Comparison of ENCODE assay signal across 9 mouse cellular contexts in genomic region chr7:102636665-102637064, GRCm38 (mm10). TPM values are rescaled to one million over a fixed set of nuclear protein-coding genes. Genes with fewer than 3 reads are reported as not detected.
A peak's percentile ranks its signal among the peaks of the same experiment; 100 is the strongest.
DNase-seq lines count a peak whose midpoint lies in the region; ATAC-seq and TF ChIP-seq lines count a peak whose summit lies in the region.
"Had no signal": no experiment of that assay in that cellular context is flagged by ENCODE, and none has a peak within 500 bp of the region (broad histone marks: within the 10 kb centered on the region; RNA-seq: fewer than 3 reads in every experiment).

No protein-coding gene starts in this region.

- H3K27ac ChIP-seq in heart, embryonic 12.5 days (ENCODE audit: poor library complexity, severe bottlenecking) = no peak overlapping the region
- no peak overlapping the region for H3K27ac ChIP-seq in forebrain, embryonic 13.5 days

- H3K4me2 ChIP-seq in heart, embryonic 12.5 days = no peak overlapping the region
- H3K4me2 ChIP-seq in forebrain, embryonic 13.5 days = no peak overlapping the region

- peak; percentile 49 for TF ChIP-seq CTCF in Patski (IDR thresholded peaks at IDR 0.05)

- in situ Hi-C loops in Patski (cut with MboI; ENCODE audit: low pct_unique_long_range_greater_than_20kb) = loop anchor here (5.0 kb wide), 1 partner anchor 129 kb away; no protein-coding TSS in a partner anchor

- CTCF ChIA-PET in Patski (lab: Charles Lee) = interaction anchor here (1.5 to 3.6 kb wide), 2 partner anchors 124 to 129 kb away, joined by 4 to 17 read pairs; no protein-coding TSS in a partner anchor

- no peak overlapping the region for H3K9ac ChIP-seq in heart, embryonic 12.5 days
- no peak overlapping the region for H3K9ac ChIP-seq in forebrain, embryonic 13.5 days

- H3K27me3 ChIP-seq in heart, embryonic 12.5 days (replicated peaks) = no peaks in the 10 kb centered on the region
- peaks cover 16% of the 10 kb centered on the region for H3K27me3 ChIP-seq in Patski
- no peaks in the 10 kb centered on the region for H3K27me3 ChIP-seq in forebrain, embryonic 13.5 days

- no peak for ATAC-seq in heart, embryonic 12.5 days (ENCODE audit: insufficient number of reproducible peaks, low FRiP score)
- ATAC-seq in Patski = peak; percentile 51
- ATAC-seq in forebrain, embryonic 13.5 days = no peak

- DNase-seq in heart, adult 8-10 months (ENCODE audit: low spot score) = peak; percentile 65
- DNase-seq in 416B (ENCODE audit: low read depth) (peak; percentile 77), Patski (ENCODE audit: low read depth, low spot score) (peak; percentile 2)
- DNase-seq in embryo, embryonic 10.5 days (ENCODE audit: low spot score) = peak; percentile 56
- DNase-seq in layer of hippocampus, adult 9-10 months (ENCODE audit: low spot score) = peak; percentile 31
- DNase-seq in retina, adult 2 months (ENCODE audit: low read depth, low spot score) = peak; percentile 20

- no peaks in the 10 kb centered on the region for H3K4me1 ChIP-seq in heart, embryonic 12.5 days (replicated peaks)
- H3K4me1 ChIP-seq in forebrain, embryonic 13.5 days = no peaks in the 10 kb centered on the region

- WGBS in heart, embryonic 12.5 days = 34% methylated on average over 3 of the region's 3 CpGs
- 32% methylated on average over 3 of the region's 3 CpGs for whole genome bisulfite sequencing in forebrain, embryonic 13.5 days

- H3K36me3 ChIP-seq in heart, embryonic 12.5 days = no peaks in the 10 kb centered on the region
- no peaks in the 10 kb centered on the region for H3K36me3 ChIP-seq in forebrain, embryonic 13.5 days (ENCODE audit: poor library complexity, severe bottlenecking)

- H3K9me3 ChIP-seq in heart, embryonic 12.5 days (replicated peaks) = no peaks in the 10 kb centered on the region
- no peaks in the 10 kb centered on the region for H3K9me3 ChIP-seq in forebrain, embryonic 13.5 days (replicated peaks)

- no peak overlapping the region for H3K4me3 ChIP-seq in heart, embryonic 12.5 days
- H3K4me3 ChIP-seq in forebrain, embryonic 13.5 days = no peak overlapping the region

- POLR2A ChIA-PET in Patski (lab: Charles Lee) = no interaction called here

RNA-seq across cellular contexts. Expression of gene Olfr554, which starts 1.6 kb away (rescaled TPM):
- not detected for total RNA-seq in heart, adult 8-10 months (2022)
- not detected in 2 replicates for polyA plus RNA-seq in heart, embryonic 12.5 days (2016; fragmentation: Nextera tagmentation; extraction: Ambion mirVana)
- not detected for polyA plus RNA-seq in Patski (2021)
- not detected in 2 replicates for polyA plus RNA-seq in forebrain, embryonic 13.5 days (2015; fragmentation: Nextera tagmentation; extraction: Ambion mirVana)
- total RNA-seq: left cerebral cortex, adult 8-10 months had no signal

RNA-seq across cellular contexts. Expression of gene Olfr553, which starts 18.6 kb away (rescaled TPM):
- not detected for total RNA-seq in heart, adult 8-10 months (2022)
- polyA plus RNA-seq in heart, embryonic 12.5 days (2016; fragmentation: Nextera tagmentation; extraction: Ambion mirVana) = not detected in 2 replicates
- polyA plus RNA-seq in Patski (2021) = not detected
- not detected in 2 replicates for polyA plus RNA-seq in forebrain, embryonic 13.5 days (2015; fragmentation: Nextera tagmentation; extraction: Ambion mirVana)
- total RNA-seq: left cerebral cortex, adult 8-10 months had no signal

RNA-seq across cellular contexts. Expression of gene Olfr555, which starts 22.0 kb away (rescaled TPM):
- not detected for total RNA-seq in heart, adult 8-10 months (2022)
- not detected in 2 replicates for polyA plus RNA-seq in heart, embryonic 12.5 days (2016; fragmentation: Nextera tagmentation; extraction: Ambion mirVana)
- polyA plus RNA-seq in Patski (2021) = not detected
- polyA plus RNA-seq in forebrain, embryonic 13.5 days (2015; fragmentation: Nextera tagmentation; extraction: Ambion mirVana) = not detected in 2 replicates
- total RNA-seq: left cerebral cortex, adult 8-10 months had no signal

RNA-seq across cellular contexts. Expression of gene Olfr556, which starts 28.0 kb away (rescaled TPM):
- total RNA-seq in heart, adult 8-10 months (2022) = not detected
- not detected in 2 replicates for polyA plus RNA-seq in heart, embryonic 12.5 days (2016; fragmentation: Nextera tagmentation; extraction: Ambion mirVana)
- not detected for polyA plus RNA-seq in Patski (2021)
- not detected in 2 replicates for polyA plus RNA-seq in forebrain, embryonic 13.5 days (2015; fragmentation: Nextera tagmentation; extraction: Ambion mirVana)
- total RNA-seq: left cerebral cortex, adult 8-10 months had no signal

RNA-seq across cellular contexts. Expression of gene Olfr552, which starts 39.1 kb away (rescaled TPM):
- under 1 TPM; 0.11 to 0.20 (median 0.14) TPM for total RNA-seq in heart, adult 8-10 months (2022)
- polyA plus RNA-seq in heart, embryonic 12.5 days (2016; fragmentation: Nextera tagmentation; extraction: Ambion mirVana) = not detected in 2 replicates
- polyA plus RNA-seq in Patski (2021) = not detected
- polyA plus RNA-seq in forebrain, embryonic 13.5 days (2015; fragmentation: Nextera tagmentation; extraction: Ambion mirVana) = not detected in 2 replicates

Comparison
In these comparisons a context has a peak if more than half of its experiments do, and no peak if none do; other contexts are left out.
1. DNase-seq: peak in every context shown above with its lines; median percentile 77 in 416B; 65 in heart, adult 8-10 months; 56 in embryo, embryonic 10.5 days; 31 in layer of hippocampus, adult 9-10 months; 20 in retina, adult 2 months; 2 in Patski.